Mouse (Mus musculus) B cell, adult 2 months (primary cell): ENCODE measurements around the gene Sstr3.

Experiments
- DNase-seq, 2 experiments: peaks; one replicate each; pipeline ENCODE4 v3.0.0; 2022

Sstr3 gene

GRCm38 (mm10) chr15:78494968-78495406, 49.5 kb downstream of the Sstr3 start, which contains the start of gene Il2rb:
TSS of gene Il2rb (minus strand) at chr15:78495271.
- no peak for DNase-seq

- no peak for DNase-seq
These were observed 51.0 kb downstream of the Sstr3 start for GRCm38 (mm10) chr15:78493401-78494010.

- DNase-seq, result no peak
These were observed 53.2 kb downstream of the Sstr3 start for GRCm38 (mm10) chr15:78491301-78491700.

GRCm38 (mm10) chr15:78489906-78490305, 54.6 kb downstream of the Sstr3 start:
- no peak for DNase-seq

GRCm38 (mm10) chr15:78489248-78489647, 55.2 kb downstream of the Sstr3 start:
- DNase-seq, result no peak

GRCm38 (mm10) chr15:78487066-78487465, 57.4 kb downstream of the Sstr3 start:
- no peak for DNase-seq
